ENCODE assay signal across 19 mouse cellular contexts in genomic region chr11:3471448-3471850, GRCm38 (mm10). TPM values are rescaled to one million over a fixed set of nuclear protein-coding genes. Genes with fewer than 3 reads are reported as not detected.
DNase-seq lines count a peak whose midpoint lies in the region; ATAC-seq and TF ChIP-seq lines count a peak whose summit lies in the region.
"Had no signal": no experiment of that assay in that cellular context is flagged by ENCODE, and none has a peak within 500 bp of the region (broad histone marks: within the 10 kb centered on the region; RNA-seq: fewer than 3 reads in every experiment).

No protein-coding gene starts in this region.

- no peak for TF ChIP-seq CTCF in intestine, postnatal 0 days (IDR thresholded peaks at IDR 0.05; ENCODE audit: low read depth)

- 0 out of 2 replicates have a peak, but pooled peaks cover 6% of the 10 kb centered on the region for H3K27me3 ChIP-seq in heart, embryonic 12.5 days (replicated peaks)
- H3K27me3 ChIP-seq in intestine, postnatal 0 days (replicated peaks; ENCODE audit: control insufficient read depth, insufficient read depth, low read length), result no peaks in the 10 kb centered on the region
- H3K27me3 ChIP-seq in stomach, embryonic 14.5 days (ENCODE audit: control insufficient read depth, insufficient read depth, low read length), result no peaks in the 10 kb centered on the region
- H3K27me3 ChIP-seq: forebrain, embryonic 15.5 days; hindbrain, embryonic 15.5 days; neural tube, embryonic 15.5 days had no signal

- DNase-seq in heart, adult 9 months (ENCODE audit: low spot score in 2 of 2), result no peak
- peak; percentile 39 for DNase-seq in kidney, postnatal 10 days
- DNase-seq in spleen, adult 12 weeks (ENCODE audit: low spot score), result no peak
- DNase-seq: adrenal gland, adult 2 months; cerebellum, adult 8-10 months; gastrocnemius, postnatal 14 days; lung, adult 2 months; thymus, adult 2 months had no signal

- no peak overlapping the region for H3K4me2 ChIP-seq in heart, embryonic 12.5 days
- peak overlapping the region; percentile 61 for H3K4me2 ChIP-seq in intestine, postnatal 0 days (replicated peaks; ENCODE audit: low read depth)
- H3K4me2 ChIP-seq in stomach, embryonic 14.5 days (replicated peaks; ENCODE audit: low read depth, low read length), result no peak overlapping the region
- H3K4me2 ChIP-seq: forebrain, embryonic 15.5 days; heart, embryonic 13.5 days; hindbrain, embryonic 15.5 days; neural tube, embryonic 15.5 days had no signal

- H3K4me3 ChIP-seq in heart, embryonic 12.5 days, result no peak overlapping the region
- peak overlapping the region; percentile 14; the same call in 1 of the 2 replicates for H3K4me3 ChIP-seq in intestine, postnatal 0 days (ENCODE audit: low read depth, low read length)
- H3K4me3 ChIP-seq in stomach, embryonic 14.5 days (ENCODE audit: low read depth, low read length), result no peak overlapping the region
- H3K4me3 ChIP-seq: forebrain, embryonic 15.5 days; heart, embryonic 13.5 days; hindbrain, embryonic 15.5 days; megakaryocyte, embryonic 14.5 days; neural tube, embryonic 15.5 days had no signal

- peaks cover 4% of the 10 kb centered on the region; the same call in 1 of the 2 replicates for H3K4me1 ChIP-seq in heart, embryonic 12.5 days (replicated peaks)
- H3K4me1 ChIP-seq in intestine, postnatal 0 days (replicated peaks; ENCODE audit: control insufficient read depth, insufficient read depth, low read length), result 0 out of 2 replicates have a peak, but pooled peaks cover 3% of the 10 kb centered on the region
- no peaks in the 10 kb centered on the region for H3K4me1 ChIP-seq in stomach, embryonic 14.5 days (ENCODE audit: control insufficient read depth, insufficient read depth, low read length)
- H3K4me1 ChIP-seq: forebrain, embryonic 15.5 days; heart, embryonic 13.5 days; hindbrain, embryonic 15.5 days; neural tube, embryonic 15.5 days had no signal

- WGBS in heart, embryonic 12.5 days, result 24% methylated on average over 11 of the region's 11 CpGs
- 12% methylated on average over 11 of the region's 11 CpGs for WGBS in intestine, postnatal 0 days
- 34% methylated on average over 11 of the region's 11 CpGs for WGBS in stomach, embryonic 14.5 days

- H3K36me3 ChIP-seq in heart, embryonic 12.5 days, result no peaks in the 10 kb centered on the region
- H3K36me3 ChIP-seq in intestine, postnatal 0 days (ENCODE audit: control insufficient read depth, insufficient read depth), result no peaks in the 10 kb centered on the region
- H3K36me3 ChIP-seq in stomach, embryonic 14.5 days (ENCODE audit: control insufficient read depth, insufficient read depth, low read length), result no peaks in the 10 kb centered on the region
- H3K36me3 ChIP-seq: forebrain, embryonic 15.5 days; heart, embryonic 13.5 days; hindbrain, embryonic 15.5 days; neural tube, embryonic 15.5 days had no signal

- H3K9me3 ChIP-seq in heart, embryonic 12.5 days (replicated peaks), result no peaks in the 10 kb centered on the region; the same call in 1 of the 2 replicates
- no peaks in the 10 kb centered on the region for H3K9me3 ChIP-seq in intestine, postnatal 0 days (ENCODE audit: control insufficient read depth)
- H3K9me3 ChIP-seq in stomach, embryonic 14.5 days (ENCODE audit: control insufficient read depth, low read depth, low read length), result no peaks in the 10 kb centered on the region
- H3K9me3 ChIP-seq: forebrain, embryonic 15.5 days; heart, embryonic 13.5 days; hindbrain, embryonic 15.5 days; neural tube, embryonic 15.5 days had no signal

- H3K9ac ChIP-seq in heart, embryonic 12.5 days, result 0 out of 2 replicates have a peak overlapping the region, but pooled peaks have one; percentile 30
- peak overlapping the region; percentile 34; the same call in 1 of the 2 replicates for H3K9ac ChIP-seq in intestine, postnatal 0 days (ENCODE audit: low read depth, low read length)
- H3K9ac ChIP-seq in stomach, embryonic 14.5 days (replicated peaks; ENCODE audit: low read depth, low read length), result no peak overlapping the region
- H3K9ac ChIP-seq: forebrain, embryonic 15.5 days; heart, embryonic 13.5 days; hindbrain, embryonic 15.5 days; neural tube, embryonic 15.5 days had no signal

- H3K27ac ChIP-seq in heart, embryonic 12.5 days (ENCODE audit: poor library complexity, severe bottlenecking), result no peak overlapping the region
- peak overlapping the region; percentile 77 for H3K27ac ChIP-seq in intestine, postnatal 0 days (ENCODE audit: low read depth, low read length)
- no peak overlapping the region for H3K27ac ChIP-seq in stomach, embryonic 14.5 days (ENCODE audit: low read length)
- H3K27ac ChIP-seq: forebrain, embryonic 15.5 days; heart, embryonic 13.5 days; hindbrain, embryonic 15.5 days; neural tube, embryonic 15.5 days had no signal

- no peak for ATAC-seq in heart, embryonic 12.5 days (ENCODE audit: insufficient number of reproducible peaks, low FRiP score)
- ATAC-seq in intestine, postnatal 0 days, result peak; percentile 73
- ATAC-seq in stomach, embryonic 14.5 days (ENCODE audit: insufficient number of reproducible peaks, insufficient read depth, low FRiP score, low read depth), result 0 out of 2 replicates have a peak, but pooled peaks have one; percentile 18
- ATAC-seq in activated CD4-positive, CD25-positive, alpha-beta regulatory T cell, adult 4 months, result no peak
- ATAC-seq in granulocyte monocyte progenitor cell, adult 5-6 weeks (replicated peaks; ENCODE audit: poor library complexity, severe bottlenecking), result no peak
- ATAC-seq: forebrain, embryonic 15.5 days had no signal

RNA-seq across cellular contexts. Expression of gene Pla2g3, which starts 16.6 kb away (rescaled TPM):
- polyA plus RNA-seq in heart, embryonic 12.5 days (2016; fragmentation: Nextera tagmentation; extraction: Ambion mirVana), result 0.26 and 0.30 TPM in 2 replicates
- polyA plus RNA-seq in intestine, postnatal 0 days (2015; fragmentation: Nextera tagmentation; extraction: Ambion mirVana), result 0.17 and 0.30 TPM in 2 replicates
- polyA plus RNA-seq in stomach, embryonic 14.5 days (2014; fragmentation: Nextera tagmentation; extraction: Ambion mirVana), result 0.17 and 0.52 TPM in 2 replicates
- under 1 TPM; 0.22 to 0.42 TPM for polyA plus RNA-seq in activated CD4-positive, CD25-positive, alpha-beta regulatory T cell, adult 4 months (2017; shearing (Covaris generic))
- total RNA-seq in granulocyte monocyte progenitor cell, adult 5-6 weeks (2014; fragmentation: Nextera tagmentation), result 0.26 TPM in 1 of 2 replicates, not detected in the other
- total RNA-seq in granulocyte monocyte progenitor cell, adult 5-6 weeks (2017), result not detected in 2 replicates
- total RNA-seq: CH12.LX had no signal

RNA-seq across cellular contexts. Expression of gene Rnf185, which starts 19.3 kb away (rescaled TPM):
- polyA plus RNA-seq in heart, embryonic 12.5 days (2016; fragmentation: Nextera tagmentation; extraction: Ambion mirVana), result 26.3 and 26.5 TPM in 2 replicates
- polyA plus RNA-seq in intestine, postnatal 0 days (2015; fragmentation: Nextera tagmentation; extraction: Ambion mirVana), result 31.1 and 32.0 TPM in 2 replicates
- 34.2 and 34.8 TPM in 2 replicates for polyA plus RNA-seq in stomach, embryonic 14.5 days (2014; fragmentation: Nextera tagmentation; extraction: Ambion mirVana)
- polyA plus RNA-seq in activated CD4-positive, CD25-positive, alpha-beta regulatory T cell, adult 4 months (2017; shearing (Covaris generic)), result 10 to 100 TPM; 17.6 to 18.9 TPM
- total RNA-seq in granulocyte monocyte progenitor cell, adult 5-6 weeks (2014; fragmentation: Nextera tagmentation), result 12.6 and 14.1 TPM in 2 replicates
- total RNA-seq in granulocyte monocyte progenitor cell, adult 5-6 weeks (2017), result 10.0 and 11.9 TPM in 2 replicates

RNA-seq across cellular contexts. Expression of gene Inpp5j, which starts 33.2 kb away (rescaled TPM):
- polyA plus RNA-seq in heart, embryonic 12.5 days (2016; fragmentation: Nextera tagmentation; extraction: Ambion mirVana), result 11.4 and 11.5 TPM in 2 replicates
- 6.8 and 6.9 TPM in 2 replicates for polyA plus RNA-seq in intestine, postnatal 0 days (2015; fragmentation: Nextera tagmentation; extraction: Ambion mirVana)
- polyA plus RNA-seq in stomach, embryonic 14.5 days (2014; fragmentation: Nextera tagmentation; extraction: Ambion mirVana), result 1.2 and 2.0 TPM in 2 replicates
- polyA plus RNA-seq in activated CD4-positive, CD25-positive, alpha-beta regulatory T cell, adult 4 months (2017; shearing (Covaris generic)), result not detected
- total RNA-seq in granulocyte monocyte progenitor cell, adult 5-6 weeks (2014; fragmentation: Nextera tagmentation), result 0.94 and 1.1 TPM in 2 replicates
- 0.09 and 0.57 TPM in 2 replicates for total RNA-seq in granulocyte monocyte progenitor cell, adult 5-6 weeks (2017)
- total RNA-seq: CH12.LX had no signal

RNA-seq across cellular contexts. Expression of gene Selenom, which starts 43.0 kb away (rescaled TPM):
- polyA plus RNA-seq in heart, embryonic 12.5 days (2016; fragmentation: Nextera tagmentation; extraction: Ambion mirVana), result 125 and 129 TPM in 2 replicates
- 283 and 284 TPM in 2 replicates for polyA plus RNA-seq in intestine, postnatal 0 days (2015; fragmentation: Nextera tagmentation; extraction: Ambion mirVana)
- 154 and 160 TPM in 2 replicates for polyA plus RNA-seq in stomach, embryonic 14.5 days (2014; fragmentation: Nextera tagmentation; extraction: Ambion mirVana)
- polyA plus RNA-seq in activated CD4-positive, CD25-positive, alpha-beta regulatory T cell, adult 4 months (2017; shearing (Covaris generic)), result 1 to 10 TPM; 5.2 to 8.0 TPM
- 22.0 and 28.8 TPM in 2 replicates for total RNA-seq in granulocyte monocyte progenitor cell, adult 5-6 weeks (2014; fragmentation: Nextera tagmentation)
- total RNA-seq in granulocyte monocyte progenitor cell, adult 5-6 weeks (2017), result 17.0 and 21.1 TPM in 2 replicates

Comparison
In these comparisons a context has a peak if more than half of its experiments do, and no peak if none do; other contexts are left out.
1. ATAC-seq: peak in intestine, postnatal 0 days (single experiment) and stomach, embryonic 14.5 days (single experiment); none in heart, embryonic 12.5 days (single experiment), activated CD4-positive, CD25-positive, alpha-beta regulatory T cell, adult 4 months (single experiment) and granulocyte monocyte progenitor cell, adult 5-6 weeks (single experiment).